Mouse (Mus musculus): ENCODE results near the gene Bmp2.

DNA sequence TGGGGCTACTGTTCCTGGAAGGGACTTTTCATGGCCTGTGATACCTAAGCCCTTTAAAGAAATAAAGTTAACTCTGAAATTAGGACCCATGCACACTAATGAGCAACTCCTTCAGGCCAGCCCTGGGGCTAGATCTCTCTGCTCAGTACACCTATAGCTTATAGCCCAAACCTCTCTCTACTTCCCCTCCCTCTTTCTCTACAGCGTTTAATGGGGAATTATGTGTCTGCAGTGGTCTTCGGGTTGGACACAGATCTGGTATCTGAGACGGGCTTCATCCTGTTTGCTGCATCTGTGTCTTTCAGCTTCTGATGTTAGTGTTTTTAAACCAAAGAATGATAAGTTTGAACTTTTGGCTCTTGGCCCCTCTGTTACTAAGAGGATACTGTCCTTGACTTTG, 18.9 kb upstream of the Bmp2 start:
- TF ChIP-seq CTCF (IDR thresholded peaks at IDR 0.05) (no peak), EP300 (IDR thresholded peaks at IDR 0.05) (no peak)
